Mouse (Mus musculus) erythroblast, embryonic 14.5 days (primary cell): ENCODE data around the gene Gldc. TPM values are rescaled to one million over a fixed set of nuclear protein-coding genes. Genes with fewer than 3 reads are reported as not detected.
A peak's percentile ranks its signal among the peaks of the same experiment; 100 is the strongest.
"Not testable (repeated sequence)": the region's sequence is repeated elsewhere in the genome, so short reads cannot be mapped to it uniquely, and the experiment has no call there.

Experiments used
- H3K27me3 ChIP-seq: 2 replicates; pipeline ENCODE4 v1.6.1; 2012; ENCODE audit warnings: inconsistent platforms; ENCODE audit not compliant: control insufficient read depth
- H3K36me3 ChIP-seq: 2 replicates; pipeline ENCODE4 v1.6.1; 2012; ENCODE audit warnings: mild to moderate bottlenecking, inconsistent platforms; ENCODE audit not compliant: control insufficient read depth
- H3K4me1 ChIP-seq: 2 replicates; pipeline ENCODE4 v1.6.1; 2012; ENCODE audit warnings: inconsistent platforms; ENCODE audit not compliant: control insufficient read depth
- H3K4me3 ChIP-seq: replicated peaks from 2 replicates; pipeline ENCODE3; 2012; ENCODE audit warnings: moderate library complexity, mild to moderate bottlenecking, inconsistent platforms
- H3K9me3 ChIP-seq: 2 replicates; pipeline ENCODE4 v1.6.1; 2012; ENCODE audit warnings: low read length, inconsistent platforms, mixed read lengths; ENCODE audit not compliant: control insufficient read depth
- GATA1 ChIP-seq: IDR thresholded peaks from 2 replicates; pipeline ENCODE4 v1.6.1; 2012; ENCODE audit warnings: low read length, inconsistent platforms, mixed read lengths
- TAL1 ChIP-seq: IDR thresholded peaks from 3 replicates; pipeline ENCODE4 v1.6.1; 2012; ENCODE audit warnings: low read length, inconsistent platforms, mixed read lengths
- polyA plus RNA-seq: library from polyadenylated mRNA; stranded (reverse); fragments of >175 nt; gene quantifications from 2 replicates; pipeline ENCODE4 v1.2.3, GENCODE M21; 2012

The Gldc gene
- 0.03 TPM in 1 of 2 replicates, not detected in the other for polyA plus RNA-seq

- no peaks in the 10 kb centered on the region; the same call in 1 of the 2 replicates for H3K9me3 ChIP-seq
- peak within 1 kb of the TSS; percentile 55 for H3K4me3 ChIP-seq
- H3K4me1 ChIP-seq: no peaks in the 10 kb centered on the region
- TF ChIP-seq GATA1: no peak
- TF ChIP-seq TAL1: no peak
- H3K36me3 ChIP-seq: no peaks in the 10 kb centered on the region
- H3K27me3 ChIP-seq: peaks cover 46% of the 10 kb centered on the region
These were observed at the start of gene Gldc for GRCm38 (mm10) chr19:30174919-30175571. Gldc (minus strand) TSS chr19:30175429.

GRCm38 (mm10) chr19:30222593-30222992 lies 47.4 kb upstream of the Gldc start:
- H3K9me3 ChIP-seq, H3K27me3 ChIP-seq, H3K36me3 ChIP-seq, H3K4me3 ChIP-seq, H3K4me1 ChIP-seq: not testable (repeated sequence)

- no peaks in the 10 kb centered on the region for H3K9me3 ChIP-seq
- TF ChIP-seq GATA1 (no peak), TAL1 (no peak)
- H3K4me3 ChIP-seq: no peak overlapping the region
- H3K4me1 ChIP-seq: no peaks in the 10 kb centered on the region
- no peaks in the 10 kb centered on the region for H3K36me3 ChIP-seq
- no peaks in the 10 kb centered on the region for H3K27me3 ChIP-seq
These were observed 42.1 kb upstream of the Gldc start for GRCm38 (mm10) chr19:30217335-30217734.

GRCm38 (mm10) chr19:30216186-30216585 lies 41.0 kb upstream of the Gldc start:
- no peaks in the 10 kb centered on the region for H3K36me3 ChIP-seq
- H3K27me3 ChIP-seq: no peaks in the 10 kb centered on the region
- TF ChIP-seq TAL1 (no peak), GATA1 (no peak)
- no peak overlapping the region for H3K4me3 ChIP-seq
- no peaks in the 10 kb centered on the region for H3K9me3 ChIP-seq
- no peaks in the 10 kb centered on the region for H3K4me1 ChIP-seq

- H3K27me3 ChIP-seq: not testable (repeated sequence)
These were observed 40.5 kb upstream of the Gldc start for GRCm38 (mm10) chr19:30215736-30216135.

GRCm38 (mm10) chr19:30214026-30214425 lies 38.8 kb upstream of the Gldc start:
- Histone ChIP-seq H3K36me3 (no peaks in the 10 kb centered on the region), H3K27me3 (no peaks in the 10 kb centered on the region), H3K4me3 (no peak overlapping the region), H3K4me1 (no peaks in the 10 kb centered on the region), H3K9me3 (no peaks in the 10 kb centered on the region)
- no peak for TF ChIP-seq TAL1
- no peak for TF ChIP-seq GATA1

More at GRCm38 (mm10) chr19:30215736-30216135, 40.5 kb upstream of the Gldc start:
- not testable (repeated sequence) for H3K4me3 ChIP-seq, H3K36me3 ChIP-seq, H3K9me3 ChIP-seq, H3K4me1 ChIP-seq

GRCm38 (mm10) chr19:30209006-30209405 lies 33.8 kb upstream of the Gldc start:
- H3K9me3 ChIP-seq, H3K4me3 ChIP-seq, H3K36me3 ChIP-seq, H3K27me3 ChIP-seq, H3K4me1 ChIP-seq: not testable (repeated sequence)

- H3K9me3 ChIP-seq: no peaks in the 10 kb centered on the region
- H3K4me3 ChIP-seq: no peak overlapping the region
- no peaks in the 10 kb centered on the region for H3K27me3 ChIP-seq
- no peaks in the 10 kb centered on the region for H3K36me3 ChIP-seq
- TF ChIP-seq TAL1: no peak
- TF ChIP-seq GATA1: no peak
- H3K4me1 ChIP-seq: no peaks in the 10 kb centered on the region
These were observed 31.8 kb upstream of the Gldc start for GRCm38 (mm10) chr19:30206981-30207380.

GRCm38 (mm10) chr19:30205874-30206273 lies 30.6 kb upstream of the Gldc start:
- no peak overlapping the region for H3K4me3 ChIP-seq
- no peaks in the 10 kb centered on the region for H3K36me3 ChIP-seq
- no peaks in the 10 kb centered on the region for H3K27me3 ChIP-seq
- H3K4me1 ChIP-seq: no peaks in the 10 kb centered on the region
- no peak for TF ChIP-seq TAL1
- no peak for TF ChIP-seq GATA1
- H3K9me3 ChIP-seq: no peaks in the 10 kb centered on the region

- Histone ChIP-seq H3K36me3 (no peaks in the 10 kb centered on the region), H3K9me3 (no peaks in the 10 kb centered on the region), H3K4me1 (no peaks in the 10 kb centered on the region), H3K4me3 (no peak overlapping the region), H3K27me3 (no peaks in the 10 kb centered on the region)
- no peak for TF ChIP-seq TAL1
- no peak for TF ChIP-seq GATA1
These were observed 30.1 kb upstream of the Gldc start for GRCm38 (mm10) chr19:30205159-30205816.
